Mouse (Mus musculus): ENCODE measurements at regions not wholly inside any gene's neighbourhood (a gene's known extent, or its start where the extent isn't known, plus 50 kb on each side); places are given as distances from the start of the nearest gene placed in this dataset.
"Not testable (repeated sequence)": the region's sequence is repeated elsewhere in the genome, so short reads cannot be mapped to it uniquely, and the experiment has no call there.

DNA sequence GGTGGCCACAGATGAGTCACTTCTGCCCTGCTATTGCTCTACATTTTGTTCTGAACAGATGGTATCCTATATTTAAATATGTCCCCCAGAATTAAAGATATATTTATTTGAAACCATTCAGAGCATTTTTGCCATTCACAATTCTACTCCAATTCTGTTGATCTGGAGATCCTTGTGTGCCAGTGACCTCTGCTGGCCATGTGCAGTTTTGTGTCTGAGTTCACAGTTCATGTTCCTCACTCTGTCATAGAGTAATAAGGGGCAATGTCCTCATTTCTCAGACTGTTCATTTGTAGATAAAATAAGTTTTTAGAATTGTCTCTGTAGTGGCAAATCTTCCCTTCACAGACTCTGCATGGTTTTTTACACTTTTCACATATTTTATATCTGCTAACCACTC lies 788.8 kb downstream of the Adam6a start:
- in situ Hi-C loops (cut with MboI; ENCODE audit: low sequenced_read_pairs in 2 of 2, unreplicated experiment in 2 of 2) = no loop called here
- Histone ChIP-seq H3K27ac (ENCODE audit: insufficient read depth, low read depth, low read length, poor library complexity, severe bottlenecking) (no peak overlapping the region), H3K9ac (ENCODE audit: insufficient read depth, low read depth, low read length, poor library complexity, severe bottlenecking) (no peak overlapping the region), H3K36me3 (ENCODE audit: control insufficient read depth, insufficient read depth, low read length, poor library complexity, severe bottlenecking) (no peaks in the 10 kb centered on the region), H3K4me1 (ENCODE audit: control insufficient read depth in 2 of 2, insufficient read depth in 2 of 2, low read length in 2 of 2, poor library complexity in 1 of 2) (no peaks in the 10 kb centered on the region), H3K9me3 (ENCODE audit: control insufficient read depth, insufficient read depth, low read depth, low read length) (no peaks in the 10 kb centered on the region), H3K4me3 (ENCODE audit: insufficient read depth in 1 of 2, low read depth in 1 of 2, low read length in 2 of 2, poor library complexity in 1 of 2, severe bottlenecking in 1 of 2) (no peak overlapping the region)
- TF ChIP-seq ZNF384 (IDR thresholded peaks at IDR 0.05; ENCODE audit: low read depth, low read length) = no peak
- no peak for TF ChIP-seq MAFK (IDR thresholded peaks at IDR 0.05; ENCODE audit: insufficient read depth, low read depth, low read length)
- no peak for TF ChIP-seq HCFC1 (IDR thresholded peaks at IDR 0.05; ENCODE audit: borderline replicate concordance, insufficient read depth, low read length)
- TF ChIP-seq ZC3H11A (IDR thresholded peaks at IDR 0.05; ENCODE audit: borderline replicate concordance, low read depth, low read length) = no peak
- TF ChIP-seq CHD2 (IDR thresholded peaks at IDR 0.05; ENCODE audit: low read depth, low read length) = no peak
- DNase-seq (ENCODE audit: low read depth, low spot score) = no peak

DNA sequence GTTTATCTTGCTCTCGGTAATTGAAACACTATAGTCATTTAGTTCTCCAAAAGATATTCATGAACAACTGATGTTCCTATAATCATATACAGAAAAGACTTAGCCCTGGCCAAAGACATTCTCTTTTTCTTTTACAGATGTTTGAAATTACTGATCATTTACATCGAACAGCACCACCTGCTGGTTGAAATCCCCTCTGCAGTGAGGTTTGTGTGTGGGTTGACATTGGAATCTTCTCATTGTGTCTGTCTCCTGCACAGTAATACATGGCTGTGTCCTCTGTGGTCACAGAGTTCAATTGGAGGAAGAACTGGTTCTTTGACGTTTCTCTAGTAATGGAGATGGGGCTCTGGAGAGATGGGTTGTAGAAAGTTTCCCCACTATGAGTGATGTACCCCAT lies 822.6 kb downstream of the Adam6a start:
- Histone ChIP-seq H3K9me3 (ENCODE audit: control insufficient read depth, insufficient read depth, low read depth, low read length) (no peaks in the 10 kb centered on the region), H3K4me1 (ENCODE audit: control insufficient read depth in 2 of 2, insufficient read depth in 2 of 2, low read length in 2 of 2, poor library complexity in 1 of 2) (no peaks in the 10 kb centered on the region), H3K27ac (ENCODE audit: insufficient read depth, low read depth, low read length, poor library complexity, severe bottlenecking) (no peak overlapping the region), H3K4me3 (ENCODE audit: insufficient read depth in 1 of 2, low read depth in 1 of 2, low read length in 2 of 2, poor library complexity in 1 of 2, severe bottlenecking in 1 of 2) (no peak overlapping the region), H3K36me3 (ENCODE audit: control insufficient read depth, insufficient read depth, low read length, poor library complexity, severe bottlenecking) (no peaks in the 10 kb centered on the region), H3K9ac (ENCODE audit: insufficient read depth, low read depth, low read length, poor library complexity, severe bottlenecking) (no peak overlapping the region)
- in situ Hi-C loops (cut with MboI; ENCODE audit: low sequenced_read_pairs in 2 of 2, unreplicated experiment in 2 of 2) = no loop called here
- DNase-seq (ENCODE audit: low read depth, low spot score) = peak; percentile 26
- TF ChIP-seq CHD2 (IDR thresholded peaks at IDR 0.05; ENCODE audit: low read depth, low read length) (no peak), ZNF384 (IDR thresholded peaks at IDR 0.05; ENCODE audit: low read depth, low read length) (no peak), HCFC1 (IDR thresholded peaks at IDR 0.05; ENCODE audit: borderline replicate concordance, insufficient read depth, low read length) (no peak)

DNA sequence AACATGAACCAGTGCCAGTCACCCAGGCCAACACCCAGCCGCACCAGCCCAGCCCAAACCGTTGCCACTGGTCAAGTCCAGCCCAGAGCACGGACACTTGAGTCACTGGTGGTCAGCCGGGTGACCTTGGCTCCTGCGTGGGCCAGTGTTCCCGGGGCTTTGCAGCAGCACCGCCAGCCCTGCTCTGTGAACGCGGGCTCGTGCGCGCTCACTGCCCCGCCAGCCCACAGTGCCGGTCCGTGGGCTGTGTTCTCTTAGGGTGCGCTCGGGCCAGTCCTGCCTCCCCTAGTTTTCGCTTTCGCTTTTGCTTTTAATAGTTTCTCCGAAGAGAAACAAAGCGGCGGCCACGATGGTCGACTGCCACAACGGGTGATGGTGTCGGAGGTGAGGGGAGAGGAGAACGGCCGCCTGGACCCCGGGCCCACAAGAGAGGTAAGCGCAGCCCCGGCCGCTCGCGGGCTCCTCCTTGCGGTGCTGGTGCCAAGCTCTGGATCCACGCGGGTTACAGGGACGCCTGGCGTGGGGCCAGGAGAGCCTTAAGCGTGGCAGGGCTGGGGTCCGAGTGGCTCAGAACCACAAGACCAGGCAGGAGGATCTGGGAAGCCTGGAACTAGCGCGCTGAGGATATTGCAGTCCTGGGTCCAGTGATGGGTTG lies 835.1 kb downstream of the Adam6a start:
- in situ Hi-C loops (cut with MboI; ENCODE audit: low sequenced_read_pairs in 2 of 2, unreplicated experiment in 2 of 2); H3K4me1 ChIP-seq (ENCODE audit: control insufficient read depth in 2 of 2, insufficient read depth in 2 of 2, low read length in 2 of 2, poor library complexity in 1 of 2); H3K4me3 ChIP-seq (ENCODE audit: insufficient read depth in 1 of 2, low read depth in 1 of 2, low read length in 2 of 2, poor library complexity in 1 of 2, severe bottlenecking in 1 of 2); H3K9me3 ChIP-seq (ENCODE audit: control insufficient read depth, insufficient read depth, low read depth, low read length); H3K36me3 ChIP-seq (ENCODE audit: control insufficient read depth, insufficient read depth, low read length, poor library complexity, severe bottlenecking); H3K27ac ChIP-seq (ENCODE audit: insufficient read depth, low read depth, low read length, poor library complexity, severe bottlenecking); DNase-seq (ENCODE audit: low read depth, low spot score); H3K9ac ChIP-seq (ENCODE audit: insufficient read depth, low read depth, low read length, poor library complexity, severe bottlenecking): not testable (repeated sequence)

DNA sequence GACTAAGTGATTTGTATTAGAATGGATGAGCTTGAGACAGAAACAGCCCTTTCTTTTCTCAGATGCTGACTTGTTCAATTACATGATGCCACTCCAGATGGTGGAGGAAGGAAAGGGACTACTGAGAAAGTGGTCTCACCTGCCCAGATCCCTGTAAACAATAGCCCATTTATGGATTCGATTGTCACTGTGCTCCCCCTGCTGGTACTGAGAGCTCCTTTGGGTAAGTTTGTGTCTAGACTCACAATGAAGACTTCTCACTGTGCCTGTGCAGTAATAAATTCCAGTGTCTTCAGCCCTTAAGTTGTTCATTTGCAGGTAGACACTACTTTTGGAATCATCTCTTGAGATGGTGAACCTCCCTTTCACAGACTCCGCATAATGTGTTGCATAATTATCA lies 847.7 kb downstream of the Adam6a start:
- DNase-seq (ENCODE audit: low read depth, low spot score) = no peak
- in situ Hi-C loops (cut with MboI; ENCODE audit: low sequenced_read_pairs in 2 of 2, unreplicated experiment in 2 of 2) = loop anchor here in 1 of 2 experiments (5.0 kb wide), 1 partner anchor 391 kb away; no protein-coding TSS in a partner anchor
- Histone ChIP-seq H3K9ac (ENCODE audit: insufficient read depth, low read depth, low read length, poor library complexity, severe bottlenecking) (no peak overlapping the region), H3K9me3 (ENCODE audit: control insufficient read depth, insufficient read depth, low read depth, low read length) (no peaks in the 10 kb centered on the region), H3K4me1 (ENCODE audit: control insufficient read depth in 2 of 2, insufficient read depth in 2 of 2, low read length in 2 of 2, poor library complexity in 1 of 2) (no peaks in the 10 kb centered on the region), H3K27ac (ENCODE audit: insufficient read depth, low read depth, low read length, poor library complexity, severe bottlenecking) (no peak overlapping the region), H3K36me3 (ENCODE audit: control insufficient read depth, insufficient read depth, low read length, poor library complexity, severe bottlenecking) (no peaks in the 10 kb centered on the region), H3K4me3 (ENCODE audit: insufficient read depth in 1 of 2, low read depth in 1 of 2, low read length in 2 of 2, poor library complexity in 1 of 2, severe bottlenecking in 1 of 2) (no peak overlapping the region)
- TF ChIP-seq HCFC1 (IDR thresholded peaks at IDR 0.05; ENCODE audit: borderline replicate concordance, insufficient read depth, low read length) (no peak), CHD2 (IDR thresholded peaks at IDR 0.05; ENCODE audit: low read depth, low read length) (no peak), MAFK (IDR thresholded peaks at IDR 0.05; ENCODE audit: insufficient read depth, low read depth, low read length) (no peak), ZNF384 (IDR thresholded peaks at IDR 0.05; ENCODE audit: low read depth, low read length) (no peak), ZC3H11A (IDR thresholded peaks at IDR 0.05; ENCODE audit: borderline replicate concordance, low read depth, low read length) (no peak)

DNA sequence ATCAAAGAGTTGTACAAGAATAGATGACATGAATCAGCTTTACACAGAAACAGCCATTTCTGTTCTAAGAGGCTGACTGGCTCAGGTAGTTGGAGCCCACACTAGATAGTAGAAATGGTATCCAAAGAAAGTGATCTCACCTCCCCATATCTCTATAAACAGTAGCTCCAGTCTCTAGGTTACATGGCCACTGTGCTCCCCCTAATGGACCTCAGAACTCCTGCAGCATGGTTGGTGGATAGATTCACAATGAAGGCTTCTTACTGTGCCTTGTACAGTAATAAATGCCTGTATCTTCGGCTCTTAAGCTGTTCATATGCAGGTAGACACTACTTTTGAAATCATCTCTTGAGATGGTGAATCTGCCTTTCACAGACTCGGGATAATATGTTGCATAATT lies 862.5 kb downstream of the Adam6a start:
- in situ Hi-C loops (cut with MboI; ENCODE audit: low sequenced_read_pairs in 2 of 2, unreplicated experiment in 2 of 2) = no loop called here
- no peak for TF ChIP-seq CHD2 (IDR thresholded peaks at IDR 0.05; ENCODE audit: low read depth, low read length)
- TF ChIP-seq HCFC1 (IDR thresholded peaks at IDR 0.05; ENCODE audit: borderline replicate concordance, insufficient read depth, low read length) = no peak
- no peak for TF ChIP-seq ZNF384 (IDR thresholded peaks at IDR 0.05; ENCODE audit: low read depth, low read length)
- no peak for TF ChIP-seq ZC3H11A (IDR thresholded peaks at IDR 0.05; ENCODE audit: borderline replicate concordance, low read depth, low read length)
- no peak for TF ChIP-seq MAFK (IDR thresholded peaks at IDR 0.05; ENCODE audit: insufficient read depth, low read depth, low read length)
- Histone ChIP-seq H3K4me1 (ENCODE audit: control insufficient read depth in 2 of 2, insufficient read depth in 2 of 2, low read length in 2 of 2, poor library complexity in 1 of 2) (no peaks in the 10 kb centered on the region), H3K4me3 (ENCODE audit: insufficient read depth in 1 of 2, low read depth in 1 of 2, low read length in 2 of 2, poor library complexity in 1 of 2, severe bottlenecking in 1 of 2) (no peak overlapping the region), H3K9me3 (ENCODE audit: control insufficient read depth, insufficient read depth, low read depth, low read length) (no peaks in the 10 kb centered on the region), H3K9ac (ENCODE audit: insufficient read depth, low read depth, low read length, poor library complexity, severe bottlenecking) (no peak overlapping the region), H3K36me3 (ENCODE audit: control insufficient read depth, insufficient read depth, low read length, poor library complexity, severe bottlenecking) (no peaks in the 10 kb centered on the region), H3K27ac (ENCODE audit: insufficient read depth, low read depth, low read length, poor library complexity, severe bottlenecking) (no peak overlapping the region)
- peak; percentile 17 for DNase-seq (ENCODE audit: low read depth, low spot score)

All from ES-E14 (cell line).